Mouse (Mus musculus): ENCODE measurements at regions not wholly inside any gene's neighbourhood (a gene's known extent, or its start where the extent isn't known, plus 50 kb on each side); places are given as distances from the start of the nearest gene placed in this dataset.

DNA sequence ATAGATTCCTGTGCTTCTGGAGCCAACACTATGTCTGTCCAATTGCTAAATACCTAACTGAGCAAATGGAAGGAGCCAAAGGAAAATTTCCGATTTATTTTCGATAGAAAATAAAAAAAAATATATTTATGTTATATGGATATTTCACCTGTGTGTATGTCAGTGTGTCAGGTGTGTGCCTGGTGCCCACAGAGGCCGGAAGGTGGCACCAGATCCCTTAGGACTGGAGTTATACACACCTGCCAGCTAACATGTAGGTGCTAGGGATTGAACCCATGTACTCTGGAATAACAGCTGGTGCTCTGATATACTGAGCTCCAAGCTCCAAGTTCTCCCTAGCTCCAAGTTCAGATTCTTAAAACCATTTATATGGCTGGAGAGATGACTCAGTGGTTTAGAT, 79.0 kb downstream of the Mfsd1 start:
- Histone ChIP-seq H3K27ac (replicated peaks) (no peak overlapping the region), H3K4me1 (no peaks in the 10 kb centered on the region), H3K4me3 (no peak overlapping the region), H3K27me3 (no peaks in the 10 kb centered on the region), H3K36me3 (no peaks in the 10 kb centered on the region), H3K4me2 (replicated peaks) (no peak overlapping the region), H3K9ac (replicated peaks) (no peak overlapping the region), H3K9me3 (no peaks in the 10 kb centered on the region)
- ATAC-seq (replicated peaks): no peak
- WGBS: 93% methylated on average over 3 of the region's 3 CpGs

DNA sequence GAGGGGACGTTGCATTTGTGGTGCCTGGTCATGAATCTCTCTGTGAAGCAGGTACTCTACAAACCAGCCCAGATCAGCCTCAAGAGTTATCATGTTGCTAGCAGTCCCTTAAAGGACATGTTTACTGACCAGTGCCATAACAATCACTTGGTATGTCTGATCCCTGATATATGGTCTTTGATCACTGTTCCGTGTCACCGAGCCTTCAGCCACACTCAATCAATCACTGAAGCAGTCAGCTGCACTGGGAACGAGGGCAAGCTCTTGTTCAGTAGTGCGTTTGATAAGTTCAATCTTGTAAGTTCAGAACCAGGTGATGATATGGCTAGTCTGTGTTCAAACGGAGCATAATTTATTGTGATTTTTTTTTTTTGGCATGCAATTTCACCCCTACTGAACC, 126.8 kb downstream of the Mfsd1 start:
- Histone ChIP-seq H3K4me3 (no peak overlapping the region), H3K27me3 (no peaks in the 10 kb centered on the region), H3K9ac (replicated peaks) (no peak overlapping the region), H3K9me3 (no peaks in the 10 kb centered on the region), H3K4me1 (no peaks in the 10 kb centered on the region), H3K4me2 (replicated peaks) (no peak overlapping the region), H3K27ac (replicated peaks) (no peak overlapping the region), H3K36me3 (no peaks in the 10 kb centered on the region)
- 63% methylated on average over 6 of the region's 6 CpGs for WGBS
- ATAC-seq (replicated peaks): no peak

- H3K4me1 ChIP-seq: no peaks in the 10 kb centered on the region
- no peak overlapping the region for H3K4me2 ChIP-seq (replicated peaks)
- H3K9ac ChIP-seq (replicated peaks): no peak overlapping the region
- WGBS: 63% methylated on average over 2 of the region's 2 CpGs
- ATAC-seq (replicated peaks): no peak
- H3K4me3 ChIP-seq: no peak overlapping the region
- no peak overlapping the region for H3K27ac ChIP-seq (replicated peaks)
- no peaks in the 10 kb centered on the region for H3K36me3 ChIP-seq
- no peaks in the 10 kb centered on the region for H3K27me3 ChIP-seq
- no peaks in the 10 kb centered on the region for H3K9me3 ChIP-seq
Observed at GRCm38 (mm10) chr3:67711716-67712115, 129.2 kb downstream of the Mfsd1 start.

DNA sequence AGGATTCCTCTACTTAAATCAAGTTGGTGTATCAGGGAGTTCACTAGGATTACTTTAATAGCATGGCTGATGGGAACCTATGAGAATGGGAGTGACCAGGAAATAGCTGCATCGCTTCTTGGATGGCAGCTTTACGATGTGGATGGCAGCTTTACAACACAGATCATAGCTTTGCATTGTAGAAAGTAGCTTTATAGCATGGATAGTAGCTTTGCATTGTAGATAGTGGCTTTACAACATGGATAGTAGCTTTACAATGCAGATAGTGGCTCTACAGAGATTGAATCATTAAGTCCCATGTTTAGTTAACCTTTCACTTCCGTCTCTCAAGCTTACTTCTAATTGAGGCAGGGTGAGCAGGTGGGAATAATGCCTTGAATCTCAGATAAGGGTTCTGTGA, 149.4 kb downstream of the Mfsd1 start:
- no peaks in the 10 kb centered on the region for H3K36me3 ChIP-seq
- ATAC-seq (replicated peaks): no peak
- no peak overlapping the region for H3K9ac ChIP-seq (replicated peaks)
- no peak overlapping the region for H3K27ac ChIP-seq (replicated peaks)
- H3K27me3 ChIP-seq: no peaks in the 10 kb centered on the region
- no peaks in the 10 kb centered on the region for H3K4me1 ChIP-seq
- WGBS: 91% methylated on average over 3 of the region's 3 CpGs
- H3K9me3 ChIP-seq: no peaks in the 10 kb centered on the region
- H3K4me3 ChIP-seq: no peak overlapping the region
- no peak overlapping the region for H3K4me2 ChIP-seq (replicated peaks)

DNA sequence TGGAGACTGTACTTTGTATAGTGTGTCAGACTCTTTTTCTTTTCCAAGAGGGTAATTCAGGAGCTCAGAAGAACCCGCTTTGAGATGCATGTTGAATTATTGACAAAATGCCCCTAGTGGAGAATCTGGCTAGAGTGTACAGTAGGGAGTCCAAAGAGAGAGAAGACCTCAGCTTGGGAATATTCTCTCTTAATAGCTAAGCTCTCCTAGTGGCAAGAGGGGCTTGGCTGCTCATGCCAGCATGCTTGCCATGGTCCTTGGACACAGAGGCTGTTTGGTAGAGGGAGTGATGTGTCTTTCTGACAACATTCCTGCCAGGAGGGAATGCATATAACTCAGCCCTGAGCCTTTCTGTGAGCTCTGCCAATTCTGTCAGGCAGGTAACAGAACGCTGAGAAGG, 150.3 kb downstream of the Mfsd1 start:
- Histone ChIP-seq H3K27me3 (no peaks in the 10 kb centered on the region), H3K9ac (replicated peaks) (no peak overlapping the region), H3K9me3 (no peaks in the 10 kb centered on the region), H3K27ac (replicated peaks) (no peak overlapping the region), H3K4me2 (replicated peaks) (no peak overlapping the region), H3K4me1 (no peaks in the 10 kb centered on the region), H3K36me3 (no peaks in the 10 kb centered on the region), H3K4me3 (no peak overlapping the region)
- WGBS: 72% methylated on average over 2 of the region's 2 CpGs
- ATAC-seq (replicated peaks): no peak

DNA sequence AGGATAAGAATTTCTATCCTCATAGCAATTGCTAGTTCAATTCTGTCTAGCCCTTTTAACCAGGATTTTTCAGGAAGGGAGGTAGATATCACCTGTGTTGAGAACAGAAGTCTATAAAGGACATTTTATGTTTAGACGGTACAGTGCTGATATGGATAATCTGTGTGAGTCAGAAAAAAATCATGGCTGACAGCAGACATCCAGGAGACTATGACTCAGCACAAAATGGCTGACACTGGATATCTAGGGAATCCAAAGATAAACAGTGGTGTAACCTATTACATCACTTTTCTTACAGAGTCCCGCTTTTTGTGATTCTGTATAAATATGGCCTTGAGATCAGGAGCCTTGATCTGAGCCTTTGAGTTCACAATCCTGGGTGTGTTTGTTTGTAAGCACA, 137.8 kb upstream of the Iqcj start:
- no peak overlapping the region for H3K4me2 ChIP-seq (replicated peaks)
- H3K4me3 ChIP-seq: no peak overlapping the region
- H3K9me3 ChIP-seq: no peaks in the 10 kb centered on the region
- 96% methylated on average over 2 of the region's 2 CpGs for WGBS
- no peaks in the 10 kb centered on the region for H3K4me1 ChIP-seq
- H3K36me3 ChIP-seq: no peaks in the 10 kb centered on the region
- H3K9ac ChIP-seq (replicated peaks): no peak overlapping the region
- H3K27me3 ChIP-seq: no peaks in the 10 kb centered on the region
- H3K27ac ChIP-seq (replicated peaks): no peak overlapping the region
- ATAC-seq (replicated peaks): no peak

- Histone ChIP-seq H3K4me3 (no peak overlapping the region), H3K4me1 (peaks cover 8% of the 10 kb centered on the region; the same call in 1 of the 2 replicates), H3K27me3 (no peaks in the 10 kb centered on the region), H3K27ac (replicated peaks) (no peak overlapping the region), H3K36me3 (no peaks in the 10 kb centered on the region), H3K9me3 (no peaks in the 10 kb centered on the region), H3K9ac (replicated peaks) (no peak overlapping the region), H3K4me2 (replicated peaks) (no peak overlapping the region)
- ATAC-seq (replicated peaks): no peak
- 83% methylated on average over 2 of the region's 2 CpGs for WGBS
Observed at GRCm38 (mm10) chr3:67768603-67769002, 123.4 kb upstream of the Iqcj start.

- no peak overlapping the region for H3K4me3 ChIP-seq
- ATAC-seq (replicated peaks): peak; percentile 90
- 44% methylated on average over 2 of the region's 2 CpGs for WGBS
Observed at GRCm38 (mm10) chr3:67773403-67773802, 118.6 kb upstream of the Iqcj start.

DNA sequence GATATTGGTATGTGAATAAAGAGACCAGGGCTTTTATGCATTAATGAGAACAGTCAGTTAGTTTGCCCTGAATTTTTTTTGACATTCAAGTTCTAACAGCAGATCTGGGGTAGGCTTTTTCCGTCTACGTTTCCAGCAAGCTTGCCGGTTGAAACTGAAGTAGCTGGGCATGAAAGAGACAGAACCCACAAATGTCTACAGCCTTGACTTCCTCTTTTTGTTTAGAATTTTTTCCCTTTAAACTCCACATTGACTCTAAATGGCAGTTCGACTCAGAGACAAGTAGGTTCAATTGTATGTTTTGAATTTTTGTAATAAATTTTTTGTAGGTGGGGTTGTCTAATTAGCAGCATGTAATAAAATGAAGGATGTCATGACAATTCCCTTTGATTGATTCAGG, 109.8 kb upstream of the Iqcj start:
- Histone ChIP-seq H3K4me2 (replicated peaks) (no peak overlapping the region), H3K4me3 (no peak overlapping the region), H3K9me3 (no peaks in the 10 kb centered on the region), H3K36me3 (no peaks in the 10 kb centered on the region), H3K27me3 (no peaks in the 10 kb centered on the region), H3K27ac (replicated peaks) (no peak overlapping the region), H3K4me1 (no peaks in the 10 kb centered on the region), H3K9ac (replicated peaks) (no peak overlapping the region)
- no peak for ATAC-seq (replicated peaks)
- 91% methylated on average over 4 of the region's 4 CpGs for whole genome bisulfite sequencing

More at GRCm38 (mm10) chr3:67773403-67773802, 118.6 kb upstream of the Iqcj start:
- H3K9me3 ChIP-seq: no peaks in the 10 kb centered on the region
- no peak overlapping the region for H3K4me2 ChIP-seq (replicated peaks)
- no peak overlapping the region; the same call in 1 of the 2 replicates for H3K27ac ChIP-seq (replicated peaks)
- peaks cover 8% of the 10 kb centered on the region; the same call in 1 of the 2 replicates for H3K4me1 ChIP-seq
- H3K36me3 ChIP-seq: no peaks in the 10 kb centered on the region
- H3K27me3 ChIP-seq: no peaks in the 10 kb centered on the region
- no peak overlapping the region for H3K9ac ChIP-seq (replicated peaks)

DNA sequence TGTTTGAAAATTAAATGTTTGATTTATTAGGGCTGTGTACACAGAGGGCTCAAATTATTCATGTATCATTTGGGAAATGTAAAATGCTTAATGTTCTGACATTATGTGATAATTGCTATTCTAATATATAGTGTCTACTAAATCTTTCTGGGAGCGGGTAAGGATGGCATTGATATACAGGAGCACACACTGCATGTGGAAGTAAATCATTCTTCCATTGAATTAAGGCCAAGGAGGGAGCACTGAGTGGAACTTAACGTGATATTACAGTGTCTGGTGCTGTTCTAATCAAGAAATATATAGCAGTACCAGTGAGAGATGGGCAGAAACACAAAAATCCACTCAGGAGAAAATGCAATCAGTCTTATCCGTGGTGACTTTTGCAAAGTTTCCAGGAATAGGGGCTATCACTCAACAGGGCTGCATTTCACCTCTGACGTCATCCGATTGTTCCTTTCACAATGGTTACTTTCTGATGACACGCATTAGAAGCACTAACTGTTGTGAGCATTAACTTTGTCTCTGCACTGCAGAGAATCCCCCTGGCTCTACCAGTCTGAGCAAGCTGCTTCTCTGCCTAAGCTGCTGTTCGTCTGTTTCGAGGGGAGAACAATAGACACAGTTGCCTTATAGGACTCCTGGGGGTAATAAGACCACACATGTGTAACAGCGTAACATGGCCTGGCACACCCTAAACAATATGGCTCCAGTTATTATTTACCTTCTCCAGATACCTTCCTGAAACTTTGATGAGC, 85.0 kb upstream of the Iqcj start:
- Histone ChIP-seq H3K4me3 (no peak overlapping the region), H3K9me3 (no peaks in the 10 kb centered on the region), H3K9ac (replicated peaks) (no peak overlapping the region), H3K36me3 (no peaks in the 10 kb centered on the region), H3K27me3 (no peaks in the 10 kb centered on the region), H3K4me1 (no peaks in the 10 kb centered on the region), H3K4me2 (replicated peaks) (no peak overlapping the region), H3K27ac (replicated peaks) (no peak overlapping the region)
- no peak for ATAC-seq (replicated peaks)
- WGBS: 65% methylated on average over 9 of the region's 9 CpGs

- Histone ChIP-seq H3K27me3 (no peaks in the 10 kb centered on the region), H3K4me1 (no peaks in the 10 kb centered on the region), H3K9ac (replicated peaks) (no peak overlapping the region), H3K36me3 (no peaks in the 10 kb centered on the region), H3K9me3 (no peaks in the 10 kb centered on the region), H3K4me2 (replicated peaks) (no peak overlapping the region), H3K27ac (replicated peaks) (no peak overlapping the region), H3K4me3 (no peak overlapping the region)
- ATAC-seq (replicated peaks): no peak
- 66% methylated on average over 2 of the region's 2 CpGs for WGBS
Observed at GRCm38 (mm10) chr3:67828156-67828555, 63.9 kb upstream of the Iqcj start.

DNA sequence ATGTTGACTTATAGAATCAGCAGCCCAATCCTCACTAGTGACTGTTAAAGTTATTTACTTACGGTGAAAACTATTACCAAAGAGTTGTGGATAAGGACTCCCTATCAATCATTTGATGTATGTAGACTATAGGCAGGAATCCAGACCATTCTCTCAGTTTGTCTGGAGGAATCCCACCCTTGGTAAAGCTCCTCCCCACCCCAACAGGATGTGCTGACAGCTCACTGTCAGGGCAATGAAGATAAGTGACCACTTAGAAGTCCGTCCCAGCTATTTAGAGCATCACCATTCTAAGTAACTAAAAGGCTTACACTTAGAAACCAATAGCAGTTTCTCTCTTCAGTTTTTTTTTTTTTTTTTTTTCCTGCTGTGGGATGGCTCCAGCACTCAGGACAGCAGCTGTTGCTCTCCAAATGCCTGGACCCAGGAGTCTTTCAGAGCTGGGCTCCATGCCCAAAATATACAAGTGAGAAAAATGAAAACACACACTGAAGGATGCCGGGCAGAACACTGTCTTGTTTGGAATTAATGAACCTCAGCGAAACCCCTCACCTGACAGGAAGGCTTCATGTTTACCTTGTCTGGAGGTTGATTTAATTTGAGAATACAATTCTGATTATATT, 58.9 kb upstream of the Iqcj start:
- H3K4me1 ChIP-seq: no peaks in the 10 kb centered on the region
- ATAC-seq (replicated peaks): no peak
- no peak overlapping the region for H3K4me3 ChIP-seq
- 70% methylated on average over 4 of the region's 4 CpGs for WGBS
- H3K27ac ChIP-seq (replicated peaks): no peak overlapping the region
- H3K9ac ChIP-seq (replicated peaks): no peak overlapping the region
- no peaks in the 10 kb centered on the region for H3K36me3 ChIP-seq
- H3K9me3 ChIP-seq: no peaks in the 10 kb centered on the region
- no peak overlapping the region for H3K4me2 ChIP-seq (replicated peaks)
- no peaks in the 10 kb centered on the region for H3K27me3 ChIP-seq
